Mouse (Mus musculus): ENCODE measurements around the gene Clip2. TPM values are rescaled to one million over a fixed set of nuclear protein-coding genes. Genes with fewer than 3 reads are reported as not detected.

Gene Clip2
- polyA plus RNA-seq, 1 experiment from 2014 or later: 1.0 TPM

DNA sequence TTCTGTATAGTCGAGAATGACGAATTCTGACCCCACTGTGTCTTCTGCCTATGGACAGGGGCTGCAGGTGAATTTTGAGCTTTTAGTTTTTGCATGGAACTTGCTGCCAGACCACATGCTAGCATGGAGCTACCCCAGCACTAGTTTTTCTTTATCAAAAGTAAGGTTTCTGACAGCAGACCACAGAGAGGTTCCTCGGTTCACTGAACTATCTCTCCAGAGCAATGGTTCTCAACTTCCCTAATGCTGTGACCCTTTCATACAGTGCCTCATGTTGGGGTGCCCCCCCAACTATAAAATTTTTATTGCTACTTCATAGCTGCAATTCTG, 31.6 kb upstream of the Clip2 start:
- Histone ChIP-seq H3K36me3 (ENCODE audit: control insufficient read depth, insufficient read depth, low read length) (no peaks in the 10 kb centered on the region), H3K4me3 (ENCODE audit: low read depth, low read length) (no peak overlapping the region), H3K4me2 (replicated peaks; ENCODE audit: low read depth) (no peak overlapping the region), H3K9ac (ENCODE audit: low read length) (no peak overlapping the region), H3K27ac (replicated peaks) (no peak overlapping the region), H3K27me3 (ENCODE audit: control insufficient read depth, insufficient read depth, low read length) (no peaks in the 10 kb centered on the region), H3K9me3 (ENCODE audit: control insufficient read depth, low read length) (no peaks in the 10 kb centered on the region), H3K4me1 (replicated peaks; ENCODE audit: control insufficient read depth, insufficient read depth) (no peaks in the 10 kb centered on the region; the same call in 1 of the 2 replicates)
- ATAC-seq (ENCODE audit: low FRiP score, low TSS enrichment): no peak
- TF ChIP-seq CTCF (IDR thresholded peaks at IDR 0.05; ENCODE audit: low read depth) (no peak), EP300 (optimal IDR thresholded peaks at IDR 0.05) (no peak)
- 62% methylated on average over 3 of the region's 3 CpGs for WGBS
- DNase-seq (ENCODE audit: low spot score): no peak

GRCm38 (mm10) chr5:134583006-134583883, 31.0 kb upstream of the Clip2 start:
- no peaks in the 10 kb centered on the region for H3K27me3 ChIP-seq (ENCODE audit: control insufficient read depth, insufficient read depth, low read length)
- no peak overlapping the region for H3K27ac ChIP-seq (replicated peaks)
- TF ChIP-seq CTCF (IDR thresholded peaks at IDR 0.05; ENCODE audit: low read depth) (peak; percentile 37), EP300 (optimal IDR thresholded peaks at IDR 0.05) (no peak)
- no peaks in the 10 kb centered on the region for H3K9me3 ChIP-seq (ENCODE audit: control insufficient read depth, low read length)
- peak; percentile 31 for DNase-seq (ENCODE audit: low spot score)
- H3K36me3 ChIP-seq (ENCODE audit: control insufficient read depth, insufficient read depth, low read length): no peaks in the 10 kb centered on the region
- ATAC-seq (ENCODE audit: low FRiP score, low TSS enrichment): no peak
- H3K4me3 ChIP-seq (ENCODE audit: low read depth, low read length): peak overlapping the region; percentile 80
- peak overlapping the region; percentile 80 for H3K9ac ChIP-seq (ENCODE audit: low read length)
- WGBS: 21% methylated on average over 15 of the region's 15 CpGs
- no peaks in the 10 kb centered on the region; the same call in 1 of the 2 replicates for H3K4me1 ChIP-seq (replicated peaks; ENCODE audit: control insufficient read depth, insufficient read depth)
- peak overlapping the region; percentile 73 for H3K4me2 ChIP-seq (replicated peaks; ENCODE audit: low read depth)

- ATAC-seq (ENCODE audit: low FRiP score, low TSS enrichment) (peak; percentile 95), DNase-seq (ENCODE audit: low spot score) (peak; percentile 97)
- TF ChIP-seq EP300 (optimal IDR thresholded peaks at IDR 0.05): no peak
- peak; percentile 86 for TF ChIP-seq CTCF (IDR thresholded peaks at IDR 0.05; ENCODE audit: low read depth)
- H3K9ac ChIP-seq (ENCODE audit: low read length): peak overlapping the region; percentile 80
- H3K4me1 ChIP-seq (replicated peaks; ENCODE audit: control insufficient read depth, insufficient read depth): no peaks in the 10 kb centered on the region; the same call in 1 of the 2 replicates
- H3K4me3 ChIP-seq (ENCODE audit: low read depth, low read length): peak overlapping the region; percentile 80
- H3K27ac ChIP-seq (replicated peaks): no peak overlapping the region
- no peaks in the 10 kb centered on the region for H3K36me3 ChIP-seq (ENCODE audit: control insufficient read depth, insufficient read depth, low read length)
- no peaks in the 10 kb centered on the region for H3K27me3 ChIP-seq (ENCODE audit: control insufficient read depth, insufficient read depth, low read length)
- H3K9me3 ChIP-seq (ENCODE audit: control insufficient read depth, low read length): no peaks in the 10 kb centered on the region
- 10% methylated on average over 23 of the region's 30 CpGs for whole genome bisulfite sequencing
- peak overlapping the region; percentile 73 for H3K4me2 ChIP-seq (replicated peaks; ENCODE audit: low read depth)
Observed at GRCm38 (mm10) chr5:134582221-134582907, 30.1 kb upstream of the Clip2 start.

DNA sequence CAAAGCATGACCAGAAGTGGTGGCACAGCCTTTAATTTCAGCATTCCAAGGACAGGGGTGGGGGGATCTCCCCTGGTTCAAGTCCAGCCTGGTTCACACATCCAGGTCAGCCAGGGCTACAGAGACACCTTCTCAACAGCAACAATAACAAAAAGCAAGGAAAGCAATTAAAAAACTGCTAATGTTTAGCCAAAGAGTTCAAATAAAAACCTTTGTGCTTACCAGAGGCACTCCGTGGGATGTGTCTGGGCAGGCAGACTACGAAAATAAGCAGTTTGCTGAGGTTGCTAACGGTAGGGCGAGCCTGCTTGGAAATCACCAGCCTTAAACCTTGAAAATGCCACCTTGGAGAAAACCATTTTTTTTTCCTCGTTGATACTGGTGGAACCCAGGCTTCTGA, 28.9 kb upstream of the Clip2 start, which contains the start of gene Rfc2:
TSS of gene Rfc2 (plus strand) at position 221 of the 400 bp plus-strand sequence.
- H3K27ac ChIP-seq (replicated peaks): no peak within 1 kb of the TSS
- no peak for DNase-seq (ENCODE audit: low spot score)

DNA sequence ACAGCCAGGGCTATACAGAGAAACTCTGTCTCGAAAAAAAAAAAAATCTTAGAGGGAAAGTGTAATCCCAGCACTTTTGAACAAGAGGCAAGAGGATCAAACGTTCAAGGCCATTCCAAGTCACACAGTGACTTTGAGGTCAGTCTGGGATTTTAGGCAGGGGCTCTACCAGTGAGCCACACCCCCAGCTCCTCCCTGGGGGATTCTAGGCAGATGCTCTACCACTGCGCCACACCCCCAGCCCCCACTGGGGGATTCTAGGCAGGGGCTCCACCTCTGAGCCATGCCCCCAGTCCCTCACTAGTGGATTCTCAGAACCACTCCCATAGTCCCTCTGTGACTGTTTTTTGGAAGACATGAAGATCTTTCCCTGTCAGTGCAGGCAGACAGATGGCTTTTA, 26.9 kb upstream of the Clip2 start:
- no peak for TF ChIP-seq CTCF (IDR thresholded peaks at IDR 0.05; ENCODE audit: low read depth)
- no peak for TF ChIP-seq EP300 (optimal IDR thresholded peaks at IDR 0.05)
- no peak for ATAC-seq (ENCODE audit: low FRiP score, low TSS enrichment)
- DNase-seq (ENCODE audit: low spot score): no peak
- WGBS: 60% methylated on average over 3 of the region's 3 CpGs
- H3K27ac ChIP-seq (replicated peaks): no peak overlapping the region
- H3K4me2 ChIP-seq (replicated peaks; ENCODE audit: low read depth): no peak overlapping the region
- H3K9me3 ChIP-seq (ENCODE audit: control insufficient read depth, low read length): no peaks in the 10 kb centered on the region
- no peaks in the 10 kb centered on the region for H3K27me3 ChIP-seq (ENCODE audit: control insufficient read depth, insufficient read depth, low read length)
- H3K4me1 ChIP-seq (replicated peaks; ENCODE audit: control insufficient read depth, insufficient read depth): no peaks in the 10 kb centered on the region; the same call in 1 of the 2 replicates
- H3K36me3 ChIP-seq (ENCODE audit: control insufficient read depth, insufficient read depth, low read length): no peaks in the 10 kb centered on the region
- H3K9ac ChIP-seq (ENCODE audit: low read length): no peak overlapping the region
- H3K4me3 ChIP-seq (ENCODE audit: low read depth, low read length): no peak overlapping the region

More for the DNA sequence above, 28.9 kb upstream of the Clip2 start, which contains the start of gene Rfc2:
- no peaks in the 10 kb centered on the region for H3K36me3 ChIP-seq (ENCODE audit: control insufficient read depth, insufficient read depth, low read length)
- no peak within 1 kb of the TSS for H3K4me3 ChIP-seq (ENCODE audit: low read depth, low read length)
- no peak within 1 kb of the TSS for H3K4me2 ChIP-seq (replicated peaks; ENCODE audit: low read depth)
- H3K9ac ChIP-seq (ENCODE audit: low read length): no peak within 1 kb of the TSS
- H3K4me1 ChIP-seq (replicated peaks; ENCODE audit: control insufficient read depth, insufficient read depth): no peaks in the 10 kb centered on the region; the same call in 1 of the 2 replicates
- no peak for ATAC-seq (ENCODE audit: low FRiP score, low TSS enrichment)
- TF ChIP-seq CTCF (IDR thresholded peaks at IDR 0.05; ENCODE audit: low read depth): no peak
- 66% methylated on average over 5 of the region's 5 CpGs for WGBS
- no peaks in the 10 kb centered on the region for H3K9me3 ChIP-seq (ENCODE audit: control insufficient read depth, low read length)
- H3K27me3 ChIP-seq (ENCODE audit: control insufficient read depth, insufficient read depth, low read length): no peaks in the 10 kb centered on the region

All from stomach, postnatal 0 days (tissue).